Mouse (Mus musculus): ENCODE data around the gene Fam229a. TPM values are rescaled to one million over a fixed set of nuclear protein-coding genes. Genes with fewer than 3 reads are reported as not detected.
A peak's percentile ranks its signal among the peaks of the same experiment; 100 is the strongest.
"Not testable (repeated sequence)": the region's sequence is repeated elsewhere in the genome, so short reads cannot be mapped to it uniquely, and the experiment has no call there.

Fam229a gene
- total and polyA plus RNA-seq, 2 experiments from 2014 or later = 0.22 TPM; not detected in 1

DNA sequence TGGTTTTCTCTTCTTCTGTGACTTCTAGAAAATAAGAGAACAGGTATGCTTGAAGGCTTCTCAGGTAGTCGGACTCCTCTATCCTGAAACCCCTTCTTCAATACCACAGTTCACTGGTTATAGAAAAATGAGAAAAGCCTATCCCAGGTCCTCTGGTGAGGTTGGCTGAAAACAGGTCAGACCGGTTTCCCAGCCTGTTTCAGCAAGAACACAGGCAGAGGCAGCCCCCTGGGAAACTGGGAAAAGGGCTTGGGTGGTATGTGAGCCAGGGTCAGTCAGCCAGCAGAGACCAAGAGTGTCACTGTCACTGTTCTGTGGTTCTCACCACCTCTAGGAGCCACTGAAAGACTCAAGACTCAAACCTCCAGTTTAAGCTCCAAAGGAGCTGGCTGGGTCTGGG lies 25.9 kb downstream of the Fam229a start:
- H3K9me3 ChIP-seq (replicated peaks; ENCODE audit: control insufficient read depth, low read length) = no peaks in the 10 kb centered on the region
- no peaks in the 10 kb centered on the region for H3K27me3 ChIP-seq (ENCODE audit: control insufficient read depth, insufficient read depth, low read length)
- H3K9ac ChIP-seq (replicated peaks; ENCODE audit: low read depth, low read length) = no peak overlapping the region
- no peak overlapping the region for H3K4me2 ChIP-seq (ENCODE audit: low read depth, low read length)
- peaks cover 50% of the 10 kb centered on the region for H3K36me3 ChIP-seq (replicated peaks; ENCODE audit: control insufficient read depth, insufficient read depth, low read length)
- no peak overlapping the region for H3K27ac ChIP-seq (ENCODE audit: low read depth)
- 57% methylated on average over 2 of the region's 2 CpGs for WGBS
- H3K4me3 ChIP-seq (ENCODE audit: low read depth, low read length) = no peak overlapping the region
- ATAC-seq (ENCODE audit: insufficient read depth, low read depth) (no peak), DNase-seq (ENCODE audit: low spot score) (no peak)
- H3K4me1 ChIP-seq (ENCODE audit: control insufficient read depth, insufficient read depth) = no peaks in the 10 kb centered on the region
- TF ChIP-seq CTCF (IDR thresholded peaks at IDR 0.05; ENCODE audit: low read depth) (no peak), EP300 (IDR thresholded peaks at IDR 0.05; ENCODE audit: low read depth) (no peak)

DNA sequence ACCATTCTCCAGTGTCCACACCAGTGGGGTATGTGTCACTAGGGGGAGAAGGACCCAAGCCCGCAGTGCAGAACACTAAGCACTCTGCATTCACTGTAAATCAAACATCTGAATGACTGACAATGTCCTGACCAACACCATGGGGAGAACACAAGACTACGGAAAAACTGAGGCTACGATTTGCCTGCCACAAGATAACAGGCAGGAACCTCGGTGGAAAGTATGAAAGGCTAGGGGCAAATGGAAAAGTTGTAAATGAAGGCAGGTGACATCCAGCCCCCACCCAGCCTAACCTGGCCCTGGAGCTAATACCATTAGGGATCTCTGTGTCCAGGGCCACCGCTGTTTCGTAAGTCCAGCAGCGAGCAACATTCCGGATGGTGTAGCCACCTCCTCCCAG lies 27.5 kb downstream of the Fam229a start:
- DNase-seq (ENCODE audit: low spot score) = no peak
- H3K27me3 ChIP-seq (ENCODE audit: control insufficient read depth, insufficient read depth, low read length) = no peaks in the 10 kb centered on the region
- no peak overlapping the region for H3K9ac ChIP-seq (replicated peaks; ENCODE audit: low read depth, low read length)
- 81% methylated on average over 8 of the region's 8 CpGs for WGBS
- no peaks in the 10 kb centered on the region for H3K4me1 ChIP-seq (ENCODE audit: control insufficient read depth, insufficient read depth)
- H3K4me3 ChIP-seq (ENCODE audit: low read depth, low read length) = no peak overlapping the region
- H3K9me3 ChIP-seq (replicated peaks; ENCODE audit: control insufficient read depth, low read length) = no peaks in the 10 kb centered on the region
- no peak overlapping the region for H3K4me2 ChIP-seq (ENCODE audit: low read depth, low read length)
- ATAC-seq (ENCODE audit: insufficient read depth, low read depth) = no peak
- peaks cover 66% of the 10 kb centered on the region for H3K36me3 ChIP-seq (replicated peaks; ENCODE audit: control insufficient read depth, insufficient read depth, low read length)
- no peak for TF ChIP-seq CTCF (IDR thresholded peaks at IDR 0.05; ENCODE audit: low read depth)
- TF ChIP-seq EP300 (IDR thresholded peaks at IDR 0.05; ENCODE audit: low read depth) = no peak
- no peak overlapping the region for H3K27ac ChIP-seq (ENCODE audit: low read depth)

DNA sequence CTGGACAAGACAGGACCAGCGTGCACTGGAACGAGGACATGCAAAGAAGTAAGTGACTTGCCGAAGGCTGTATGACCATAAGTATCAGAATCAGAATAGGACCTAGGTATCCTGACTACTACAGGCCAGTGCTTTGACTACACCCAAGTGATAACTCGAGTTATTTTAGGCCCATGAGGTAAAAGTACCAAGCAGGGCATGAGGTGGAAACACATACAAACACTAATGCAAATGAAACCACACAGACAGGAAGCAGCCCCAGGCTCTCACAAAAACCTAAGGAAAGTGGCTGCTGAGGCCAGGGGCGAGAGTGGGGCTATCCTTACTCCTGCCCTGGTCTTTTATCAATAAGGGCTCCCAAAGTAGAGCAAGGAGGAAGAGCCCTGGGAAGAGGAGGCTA lies 34.3 kb downstream of the Fam229a start:
- WGBS = 53% methylated on average over 5 of the region's 5 CpGs
- no peaks in the 10 kb centered on the region for H3K27me3 ChIP-seq (ENCODE audit: control insufficient read depth, insufficient read depth, low read length)
- DNase-seq (ENCODE audit: low spot score) (peak; percentile 55), ATAC-seq (ENCODE audit: insufficient read depth, low read depth) (peak; percentile 88)
- no peak overlapping the region for H3K4me2 ChIP-seq (ENCODE audit: low read depth, low read length)
- no peak for TF ChIP-seq EP300 (IDR thresholded peaks at IDR 0.05; ENCODE audit: low read depth)
- TF ChIP-seq CTCF (IDR thresholded peaks at IDR 0.05; ENCODE audit: low read depth) = peak; percentile 20
- H3K36me3 ChIP-seq (replicated peaks; ENCODE audit: control insufficient read depth, insufficient read depth, low read length) = peaks cover 74% of the 10 kb centered on the region
- no peak overlapping the region for H3K9ac ChIP-seq (replicated peaks; ENCODE audit: low read depth, low read length)
- H3K4me1 ChIP-seq (ENCODE audit: control insufficient read depth, insufficient read depth) = peaks cover 4% of the 10 kb centered on the region; the same call in 1 of the 2 replicates
- H3K9me3 ChIP-seq (replicated peaks; ENCODE audit: control insufficient read depth, low read length) = no peaks in the 10 kb centered on the region
- H3K27ac ChIP-seq (ENCODE audit: low read depth) = peak overlapping the region; percentile 66
- H3K4me3 ChIP-seq (ENCODE audit: low read depth, low read length) = no peak overlapping the region

DNA sequence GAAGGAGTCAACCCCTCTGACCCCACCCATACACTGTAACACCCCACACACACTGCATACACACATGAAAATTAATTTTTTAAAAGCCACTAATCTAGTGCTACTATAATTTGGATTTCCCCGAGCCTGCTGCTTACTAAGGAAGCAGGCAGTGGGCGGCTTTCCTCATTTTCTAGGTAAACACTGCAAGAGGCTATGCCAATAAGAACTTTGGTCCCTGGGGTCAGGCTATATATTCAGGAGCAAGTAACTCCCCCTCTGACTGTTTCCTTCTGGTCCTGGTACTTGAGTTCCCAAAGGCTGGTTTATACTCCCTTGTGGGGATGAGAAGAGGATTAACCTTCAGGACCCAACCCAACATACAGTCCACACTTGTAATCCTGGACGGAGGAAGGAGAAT lies 34.9 kb downstream of the Fam229a start:
- Histone ChIP-seq H3K4me1 (ENCODE audit: control insufficient read depth, insufficient read depth) (peaks cover 4% of the 10 kb centered on the region; the same call in 1 of the 2 replicates), H3K36me3 (replicated peaks; ENCODE audit: control insufficient read depth, insufficient read depth, low read length) (peaks cover 74% of the 10 kb centered on the region), H3K4me2 (ENCODE audit: low read depth, low read length) (no peak overlapping the region), H3K9me3 (replicated peaks; ENCODE audit: control insufficient read depth, low read length) (no peaks in the 10 kb centered on the region), H3K27ac (ENCODE audit: low read depth) (peak overlapping the region; percentile 66), H3K4me3 (ENCODE audit: low read depth, low read length) (no peak overlapping the region), H3K9ac (replicated peaks; ENCODE audit: low read depth, low read length) (no peak overlapping the region), H3K27me3 (ENCODE audit: control insufficient read depth, insufficient read depth, low read length) (no peaks in the 10 kb centered on the region)
- ATAC-seq (ENCODE audit: insufficient read depth, low read depth) (no peak), DNase-seq (ENCODE audit: low spot score) (no peak)
- 78% methylated on average over 3 of the region's 3 CpGs for WGBS
- no peak for TF ChIP-seq CTCF (IDR thresholded peaks at IDR 0.05; ENCODE audit: low read depth)
- no peak for TF ChIP-seq EP300 (IDR thresholded peaks at IDR 0.05; ENCODE audit: low read depth)

DNA sequence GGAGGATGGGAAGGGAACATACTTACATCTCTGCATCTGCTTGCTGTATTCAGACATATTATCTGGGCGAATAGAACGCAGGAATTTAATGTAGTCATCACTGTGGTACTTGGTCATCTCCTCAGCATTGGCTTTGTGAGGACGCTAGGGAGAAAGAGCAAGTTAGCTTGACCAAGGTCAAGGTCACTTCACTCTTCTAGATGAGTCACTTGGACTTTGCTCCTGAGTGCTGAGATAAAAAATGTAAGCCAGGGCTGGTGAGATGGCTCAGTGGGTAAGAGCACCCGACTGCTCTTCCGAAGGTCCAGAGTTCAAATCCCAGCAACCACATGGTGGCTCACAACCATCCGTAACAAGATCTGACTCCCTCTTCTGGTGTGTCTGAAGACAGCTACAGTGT lies 37.9 kb downstream of the Fam229a start:
- H3K27me3 ChIP-seq (ENCODE audit: control insufficient read depth, insufficient read depth, low read length); H3K4me1 ChIP-seq (ENCODE audit: control insufficient read depth, insufficient read depth); H3K9ac ChIP-seq (replicated peaks; ENCODE audit: low read depth, low read length); H3K4me3 ChIP-seq (ENCODE audit: low read depth, low read length); ATAC-seq (ENCODE audit: insufficient read depth, low read depth); DNase-seq (ENCODE audit: low spot score); H3K9me3 ChIP-seq (replicated peaks; ENCODE audit: control insufficient read depth, low read length); H3K27ac ChIP-seq (ENCODE audit: low read depth); H3K4me2 ChIP-seq (ENCODE audit: low read depth, low read length): not testable (repeated sequence)
- H3K36me3 ChIP-seq (replicated peaks; ENCODE audit: control insufficient read depth, insufficient read depth, low read length) = peaks cover 67% of the 10 kb centered on the region
- WGBS = 85% methylated on average over 5 of the region's 6 CpGs

DNA sequence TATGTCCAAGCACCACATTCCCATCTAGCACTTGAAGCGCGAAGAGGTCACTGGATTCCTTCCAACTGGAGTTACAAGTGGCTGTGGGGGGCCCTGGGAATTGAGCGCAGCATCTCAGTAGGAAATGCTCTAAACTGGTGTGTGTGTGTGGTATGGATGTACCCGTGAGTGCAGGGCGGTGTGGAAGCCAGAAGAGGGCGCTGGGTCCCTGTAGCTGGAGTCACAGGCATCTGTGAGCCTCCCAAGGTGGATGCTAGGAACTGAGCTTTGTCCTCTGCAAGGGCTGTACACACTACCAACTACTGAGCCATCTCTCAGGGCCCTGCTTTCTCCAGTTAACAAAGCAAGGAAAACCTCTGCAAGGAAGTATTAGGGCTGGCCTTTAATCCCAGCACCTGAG lies 49.0 kb downstream of the Fam229a start:
- Histone ChIP-seq H3K27me3 (ENCODE audit: control insufficient read depth, insufficient read depth, low read length) (no peaks in the 10 kb centered on the region), H3K27ac (ENCODE audit: low read depth) (no peak overlapping the region), H3K9me3 (replicated peaks; ENCODE audit: control insufficient read depth, low read length) (no peaks in the 10 kb centered on the region), H3K36me3 (replicated peaks; ENCODE audit: control insufficient read depth, insufficient read depth, low read length) (peaks cover 5% of the 10 kb centered on the region; the same call in 1 of the 2 replicates), H3K4me1 (ENCODE audit: control insufficient read depth, insufficient read depth) (peaks cover 13% of the 10 kb centered on the region), H3K9ac (replicated peaks; ENCODE audit: low read depth, low read length) (no peak overlapping the region), H3K4me2 (ENCODE audit: low read depth, low read length) (no peak overlapping the region), H3K4me3 (ENCODE audit: low read depth, low read length) (no peak overlapping the region)
- WGBS = 65% methylated on average over 6 of the region's 6 CpGs
- DNase-seq (ENCODE audit: low spot score) (no peak), ATAC-seq (ENCODE audit: insufficient read depth, low read depth) (no peak)
- TF ChIP-seq CTCF (IDR thresholded peaks at IDR 0.05; ENCODE audit: low read depth) (peak; percentile 29), EP300 (IDR thresholded peaks at IDR 0.05; ENCODE audit: low read depth) (no peak)

Other genes with a start within 250 kb of the Fam229a start
- gene C77080, start 229.8 kb upstream of the Fam229a start, total RNA-seq (2014; rRNA removed; ENCODE audit: low replicate concordance) = 7.8 and 9.0 TPM in 2 replicates
- 0.77 and 0.78 TPM in 2 replicates for gene C77080, start 229.8 kb upstream of the Fam229a start, polyA plus RNA-seq (2015; fragmentation: Nextera tagmentation; extraction: Ambion mirVana)
- 1.4 and 1.9 TPM in 2 replicates for gene Sync, start 203.6 kb upstream of the Fam229a start, total RNA-seq (2014; rRNA removed; ENCODE audit: low replicate concordance)
- 3.4 and 3.8 TPM in 2 replicates for gene Sync, start 203.6 kb upstream of the Fam229a start, polyA plus RNA-seq (2015; fragmentation: Nextera tagmentation; extraction: Ambion mirVana)
- gene Rbbp4, start 155.8 kb upstream of the Fam229a start, total RNA-seq (2014; rRNA removed; ENCODE audit: low replicate concordance) = 97.3 and 101 TPM in 2 replicates
- 221 and 222 TPM in 2 replicates for gene Rbbp4, start 155.8 kb upstream of the Fam229a start, polyA plus RNA-seq (2015; fragmentation: Nextera tagmentation; extraction: Ambion mirVana)
- gene Zbtb8os, start 155.5 kb upstream of the Fam229a start, total RNA-seq (2014; rRNA removed; ENCODE audit: low replicate concordance) = 13.5 and 20.8 TPM in 2 replicates
- 32.2 and 33.7 TPM in 2 replicates for gene Zbtb8os, start 155.5 kb upstream of the Fam229a start, polyA plus RNA-seq (2015; fragmentation: Nextera tagmentation; extraction: Ambion mirVana)
- gene Zbtb8a, start 113.1 kb upstream of the Fam229a start, total RNA-seq (2014; rRNA removed; ENCODE audit: low replicate concordance) = 14.0 and 15.4 TPM in 2 replicates
- gene Zbtb8a, start 113.1 kb upstream of the Fam229a start, polyA plus RNA-seq (2015; fragmentation: Nextera tagmentation; extraction: Ambion mirVana) = 7.0 TPM in 2 replicates
- gene Zbtb8b, start 50.3 kb upstream of the Fam229a start, total RNA-seq (2014; rRNA removed; ENCODE audit: low replicate concordance) = 1.9 and 3.6 TPM in 2 replicates
- gene Zbtb8b, start 50.3 kb upstream of the Fam229a start, polyA plus RNA-seq (2015; fragmentation: Nextera tagmentation; extraction: Ambion mirVana) = 1.1 and 1.6 TPM in 2 replicates
- gene Bsdc1, start 29.6 kb upstream of the Fam229a start, total RNA-seq (2014; rRNA removed; ENCODE audit: low replicate concordance) = 46.3 and 58.4 TPM in 2 replicates
- 18.7 and 20.1 TPM in 2 replicates for gene Bsdc1, start 29.6 kb upstream of the Fam229a start, polyA plus RNA-seq (2015; fragmentation: Nextera tagmentation; extraction: Ambion mirVana)
- gene Tssk3, start 168 bp upstream of the Fam229a start, total RNA-seq (2014; rRNA removed; ENCODE audit: low replicate concordance) = not detected in 2 replicates
- not detected in 2 replicates for gene Tssk3, start 168 bp upstream of the Fam229a start, polyA plus RNA-seq (2015; fragmentation: Nextera tagmentation; extraction: Ambion mirVana)
- 183 and 192 TPM in 2 replicates for gene Marcksl1, start 22.4 kb downstream of the Fam229a start, total RNA-seq (2014; rRNA removed; ENCODE audit: low replicate concordance)
- 135 and 138 TPM in 2 replicates for gene Marcksl1, start 22.4 kb downstream of the Fam229a start, polyA plus RNA-seq (2015; fragmentation: Nextera tagmentation; extraction: Ambion mirVana)
- gene Hdac1, start 51.5 kb downstream of the Fam229a start, total RNA-seq (2014; rRNA removed; ENCODE audit: low replicate concordance) = 25.8 and 34.5 TPM in 2 replicates
- 73.6 and 77.9 TPM in 2 replicates for gene Hdac1, start 51.5 kb downstream of the Fam229a start, polyA plus RNA-seq (2015; fragmentation: Nextera tagmentation; extraction: Ambion mirVana)
- 2.0 and 8.9 TPM in 2 replicates for gene Lck, start 82.5 kb downstream of the Fam229a start, total RNA-seq (2014; rRNA removed; ENCODE audit: low replicate concordance)
- gene Lck, start 82.5 kb downstream of the Fam229a start, polyA plus RNA-seq (2015; fragmentation: Nextera tagmentation; extraction: Ambion mirVana) = 0.71 and 0.99 TPM in 2 replicates
- 4.6 and 6.2 TPM in 2 replicates for gene Fam167b, start 87.4 kb downstream of the Fam229a start, total RNA-seq (2014; rRNA removed; ENCODE audit: low replicate concordance)
- gene Fam167b, start 87.4 kb downstream of the Fam229a start, polyA plus RNA-seq (2015; fragmentation: Nextera tagmentation; extraction: Ambion mirVana) = 6.1 and 6.2 TPM in 2 replicates
- 408 and 443 TPM in 2 replicates for gene Eif3i, start 109.5 kb downstream of the Fam229a start, total RNA-seq (2014; rRNA removed; ENCODE audit: low replicate concordance)
- 169 and 172 TPM in 2 replicates for gene Eif3i, start 109.5 kb downstream of the Fam229a start, polyA plus RNA-seq (2015; fragmentation: Nextera tagmentation; extraction: Ambion mirVana)
- gene Tmem234, start 109.5 kb downstream of the Fam229a start, total RNA-seq (2014; rRNA removed; ENCODE audit: low replicate concordance) = 108 and 115 TPM in 2 replicates
- gene Tmem234, start 109.5 kb downstream of the Fam229a start, polyA plus RNA-seq (2015; fragmentation: Nextera tagmentation; extraction: Ambion mirVana) = 150 and 161 TPM in 2 replicates
- gene Dcdc2b, start 123.1 kb downstream of the Fam229a start, total RNA-seq (2014; rRNA removed; ENCODE audit: low replicate concordance) = 9.8 TPM in 1 of 2 replicates, not detected in the other
- 1.5 and 1.9 TPM in 2 replicates for gene Dcdc2b, start 123.1 kb downstream of the Fam229a start, polyA plus RNA-seq (2015; fragmentation: Nextera tagmentation; extraction: Ambion mirVana)
- gene Iqcc, start 127.9 kb downstream of the Fam229a start, total RNA-seq (2014; rRNA removed; ENCODE audit: low replicate concordance) = 6.3 TPM in 2 replicates
- gene Iqcc, start 127.9 kb downstream of the Fam229a start, polyA plus RNA-seq (2015; fragmentation: Nextera tagmentation; extraction: Ambion mirVana) = 23.0 and 26.3 TPM in 2 replicates
- 41.9 and 55.1 TPM in 2 replicates for gene Ccdc28b, start 132.8 kb downstream of the Fam229a start, total RNA-seq (2014; rRNA removed; ENCODE audit: low replicate concordance)
- 58.0 and 58.6 TPM in 2 replicates for gene Ccdc28b, start 132.8 kb downstream of the Fam229a start, polyA plus RNA-seq (2015; fragmentation: Nextera tagmentation; extraction: Ambion mirVana)
- 28.3 and 28.5 TPM in 2 replicates for gene Txlna, start 149.9 kb downstream of the Fam229a start, total RNA-seq (2014; rRNA removed; ENCODE audit: low replicate concordance)
- gene Txlna, start 149.9 kb downstream of the Fam229a start, polyA plus RNA-seq (2015; fragmentation: Nextera tagmentation; extraction: Ambion mirVana) = 22.7 and 23.2 TPM in 2 replicates
- gene Kpna6, start 181.6 kb downstream of the Fam229a start, total RNA-seq (2014; rRNA removed; ENCODE audit: low replicate concordance) = 48.8 and 52.3 TPM in 2 replicates
- 9.3 and 10.4 TPM in 2 replicates for gene Kpna6, start 181.6 kb downstream of the Fam229a start, polyA plus RNA-seq (2015; fragmentation: Nextera tagmentation; extraction: Ambion mirVana)
- gene Tmem39b, start 205.6 kb downstream of the Fam229a start, total RNA-seq (2014; rRNA removed; ENCODE audit: low replicate concordance) = 3.6 and 11.8 TPM in 2 replicates
- 3.9 and 4.1 TPM in 2 replicates for gene Tmem39b, start 205.6 kb downstream of the Fam229a start, polyA plus RNA-seq (2015; fragmentation: Nextera tagmentation; extraction: Ambion mirVana)